Mouse (Mus musculus) Patski (cell line): ENCODE measurements around the gene Gm28048. TPM values are rescaled to one million over a fixed set of nuclear protein-coding genes. Genes with fewer than 3 reads are reported as not detected.

ENCODE experiments used
- ATAC-seq: fragments of 100-300 bp; one replicate; pipeline ENCODE4 v1.8.0; 2021
- CTCF ChIA-PET: fragments of 350-600 bp; sonication (Branson Sonifier 250); formaldehyde crosslinking; loops from one replicate; lab custom pipeline; 2022; ENCODE audit warnings: inconsistent platforms; lab: Charles Lee
- POLR2A ChIA-PET: fragments of 350-600 bp; sonication (Branson Sonifier 250); formaldehyde crosslinking; loops from one replicate; lab custom pipeline; 2022; ENCODE audit warnings: antibody characterized with exemption, inconsistent platforms; lab: Charles Lee
- DNase-seq: peaks from one replicate; pipeline ENCODE4 v3.0.0-alpha.2; 2011; ENCODE audit warnings: low read depth, low spot score
- H3K27me3 ChIP-seq: fragments of 371-371 bp; one replicate; pipeline ENCODE4 v1.5.1; 2021
- CTCF ChIP-seq: fragments of 100-300 bp; IDR thresholded peaks from one replicate; pipeline ENCODE4 v1.5.1; 2021
- in situ Hi-C: fragments of 300-500 bp; cut with MboI; formaldehyde crosslinking; loops from 3 replicates; pipeline ENCODE4 v1.11.1; 2018; ENCODE audit warnings: low pct_unique_long_range_greater_than_20kb, mixed read lengths
- polyA plus RNA-seq: library from polyadenylated mRNA; unstranded; gene quantifications from one replicate; pipeline ENCODE4 v1.2.3, GENCODE M21; 2021

Gene Gm28048
- polyA plus RNA-seq, 1 experiment from 2014 or later, result 14.7 TPM

GRCm38 (mm10) chr11:22882926-22883325, 99.0 kb downstream of the Gm28048 start:
- POLR2A ChIA-PET, result no interaction called here
- CTCF ChIA-PET, result no interaction called here
- in situ Hi-C loops, result no loop called here
- TF ChIP-seq CTCF, result no peak
- ATAC-seq (no peak), DNase-seq (no peak)
- no peaks in the 10 kb centered on the region for H3K27me3 ChIP-seq

- POLR2A ChIA-PET, result no interaction called here
- H3K27me3 ChIP-seq, result no peaks in the 10 kb centered on the region
Measured at GRCm38 (mm10) chr11:22880383-22881172, 101.3 kb downstream of the Gm28048 start.

GRCm38 (mm10) chr11:22879645-22880044, 102.2 kb downstream of the Gm28048 start:
- DNase-seq (no peak), ATAC-seq (no peak)
- H3K27me3 ChIP-seq, result no peaks in the 10 kb centered on the region
- CTCF ChIA-PET, result interaction anchor here (2.4 kb wide), 1 partner anchor 15 kb away, joined by 6 read pairs; no protein-coding TSS in a partner anchor
- in situ Hi-C loops, result no loop called here
- no peak for TF ChIP-seq CTCF
- POLR2A ChIA-PET, result interaction anchor here (0.6 kb wide), 1 partner anchor 136 kb away, joined by 13 read pairs; no protein-coding TSS in a partner anchor

More at GRCm38 (mm10) chr11:22880383-22881172, 101.3 kb downstream of the Gm28048 start:
- CTCF ChIA-PET, result interaction anchor here (1.2 to 2.4 kb wide), 2 partner anchors 10 to 14 kb away, joined by 3 to 6 read pairs; no protein-coding TSS in a partner anchor
- no peak for ATAC-seq
- DNase-seq, result no peak
- in situ Hi-C loops, result no loop called here
- no peak for TF ChIP-seq CTCF

- H3K27me3 ChIP-seq, result no peaks in the 10 kb centered on the region
- DNase-seq, result no peak
- ChIA-PET POLR2A (no interaction called here), CTCF (no interaction called here)
- in situ Hi-C loops, result no loop called here
- ATAC-seq, result no peak
- no peak for TF ChIP-seq CTCF
Measured at GRCm38 (mm10) chr11:22876680-22877330, 105.1 kb downstream of the Gm28048 start.

- in situ Hi-C loops, result no loop called here
- no peak for TF ChIP-seq CTCF
- CTCF ChIA-PET, result no interaction called here
- DNase-seq (no peak), ATAC-seq (no peak)
- POLR2A ChIA-PET, result no interaction called here
- no peaks in the 10 kb centered on the region for H3K27me3 ChIP-seq
Measured at GRCm38 (mm10) chr11:22875279-22875678, 106.6 kb downstream of the Gm28048 start.

- TF ChIP-seq CTCF, result no peak
- in situ Hi-C loops, result loop anchor here (5.0 kb wide), 1 partner anchor 78 kb away; no protein-coding TSS in a partner anchor
- ATAC-seq, result no peak
- no peaks in the 10 kb centered on the region for H3K27me3 ChIP-seq
- no peak for DNase-seq
- POLR2A ChIA-PET, result no interaction called here
- CTCF ChIA-PET, result no interaction called here
Measured at GRCm38 (mm10) chr11:22874747-22875146, 107.1 kb downstream of the Gm28048 start.

- in situ Hi-C loops, result loop anchor here (5.0 kb wide), 1 partner anchor 79 kb away; no protein-coding TSS in a partner anchor
- no peak for ATAC-seq
- ChIA-PET CTCF (interaction anchor here (1.2 kb wide), 1 partner anchor 26 kb away, joined by 3 read pairs; no protein-coding TSS in a partner anchor), POLR2A (interaction anchor here (1.1 kb wide), 1 partner anchor 9 kb away, joined by 3 read pairs; no protein-coding TSS in a partner anchor)
- no peaks in the 10 kb centered on the region for H3K27me3 ChIP-seq
- TF ChIP-seq CTCF, result no peak
- no peak for DNase-seq
Measured at GRCm38 (mm10) chr11:22873383-22873782, 108.5 kb downstream of the Gm28048 start.

GRCm38 (mm10) chr11:22872307-22872680, 109.6 kb downstream of the Gm28048 start:
- in situ Hi-C loops, result loop anchor here (5.0 kb wide), 1 partner anchor 80 kb away; no protein-coding TSS in a partner anchor
- H3K27me3 ChIP-seq, result no peaks in the 10 kb centered on the region
- DNase-seq (no peak), ATAC-seq (peak; percentile 54)
- ChIA-PET CTCF (interaction anchor here (1.2 to 1.5 kb wide), 4 partner anchors 12 to 27 kb away, joined by 3 read pairs; no protein-coding TSS in a partner anchor), POLR2A (interaction anchor here (1.0 to 1.4 kb wide), 2 partner anchors 13 to 19 kb away, joined by 3 read pairs; no protein-coding TSS in a partner anchor)
- TF ChIP-seq CTCF, result no peak

GRCm38 (mm10) chr11:22871628-22872306, 110.1 kb downstream of the Gm28048 start:
- ChIA-PET CTCF (interaction anchor here (1.1 to 1.5 kb wide), 4 partner anchors 12 to 143 kb away, joined by 3 read pairs; no protein-coding TSS in a partner anchor), POLR2A (interaction anchor here (1.0 to 1.4 kb wide), 2 partner anchors 12 to 19 kb away, joined by 3 read pairs; no protein-coding TSS in a partner anchor)
- DNase-seq (no peak), ATAC-seq (peak; percentile 21)
- in situ Hi-C loops, result loop anchor here (5.0 kb wide), 1 partner anchor 81 kb away; no protein-coding TSS in a partner anchor
- TF ChIP-seq CTCF, result no peak
- H3K27me3 ChIP-seq, result no peaks in the 10 kb centered on the region

GRCm38 (mm10) chr11:22868582-22868981, 113.3 kb downstream of the Gm28048 start:
- H3K27me3 ChIP-seq, result no peaks in the 10 kb centered on the region
- ChIA-PET CTCF (interaction anchor here (1.5 to 1.8 kb wide), 3 partner anchors 9 to 88 kb away, joined by 3 to 6 read pairs (median 5); no protein-coding TSS in a partner anchor), POLR2A (no interaction called here)
- no peak for DNase-seq
- in situ Hi-C loops, result no loop called here
- no peak for ATAC-seq
- TF ChIP-seq CTCF, result no peak
